Mouse (Mus musculus) forelimb bud, embryonic 11.5 days (tissue): ENCODE results near the gene Gm5934.
"Not testable (repeated sequence)": the region's sequence is repeated elsewhere in the genome, so short reads cannot be mapped to it uniquely, and the experiment has no call there.

Experiments
- DNase-seq: peaks from one replicate; pipeline ENCODE4 v3.0.0-alpha.2; 2012; ENCODE audit warnings: low read depth, low spot score

Gm5934 gene

GRCm38 (mm10) chrX:24500660-24501059, at the start of gene Gm5934:
Gene Gm5934, minus strand, starts transcription at chrX:24500760.
- DNase-seq, result not testable (repeated sequence)
